Mouse (Mus musculus): ENCODE measurements around the gene Ptma. TPM values are rescaled to one million over a fixed set of nuclear protein-coding genes. Genes with fewer than 3 reads are reported as not detected.
"Not testable (repeated sequence)": the region's sequence is repeated elsewhere in the genome, so short reads cannot be mapped to it uniquely, and the experiment has no call there.

Ptma gene
- total RNA-seq (2017) = 1,253 and 1,399 TPM in 2 replicates

- peak; percentile 70 for ATAC-seq (ENCODE audit: extremely low read depth, insufficient number of reproducible peaks, low FRiP score, poor library complexity, severe bottlenecking)
These were observed at the start of gene Ptma for GRCm38 (mm10) chr1:86526116-86526788. Gene Ptma (plus strand): TSS chr1:86526726.

GRCm38 (mm10) chr1:86477738-86478285 lies 48.7 kb upstream of the Ptma start:
- 0 out of 2 replicates have a peak, but pooled peaks have one; percentile 14 for ATAC-seq (ENCODE audit: extremely low read depth, insufficient number of reproducible peaks, low FRiP score, poor library complexity, severe bottlenecking)

GRCm38 (mm10) chr1:86479099-86479825 lies 47.3 kb upstream of the Ptma start:
- peak; percentile 96 for ATAC-seq (ENCODE audit: extremely low read depth, insufficient number of reproducible peaks, low FRiP score, poor library complexity, severe bottlenecking)

GRCm38 (mm10) chr1:86480288-86480687 lies 46.2 kb upstream of the Ptma start:
- ATAC-seq (ENCODE audit: extremely low read depth, insufficient number of reproducible peaks, low FRiP score, poor library complexity, severe bottlenecking) = no peak

- ATAC-seq (ENCODE audit: extremely low read depth, insufficient number of reproducible peaks, low FRiP score, poor library complexity, severe bottlenecking) = no peak
These were observed 45.6 kb upstream of the Ptma start for GRCm38 (mm10) chr1:86480735-86481447.

- ATAC-seq (ENCODE audit: extremely low read depth, insufficient number of reproducible peaks, low FRiP score, poor library complexity, severe bottlenecking) = peak; percentile 14; the same call in 1 of the 2 replicates
These were observed 45.1 kb upstream of the Ptma start for GRCm38 (mm10) chr1:86481468-86481867.

- no peak for ATAC-seq (ENCODE audit: extremely low read depth, insufficient number of reproducible peaks, low FRiP score, poor library complexity, severe bottlenecking)
These were observed 44.2 kb upstream of the Ptma start for GRCm38 (mm10) chr1:86482288-86482687.

- no peak for ATAC-seq (ENCODE audit: extremely low read depth, insufficient number of reproducible peaks, low FRiP score, poor library complexity, severe bottlenecking)
These were observed 43.8 kb upstream of the Ptma start for GRCm38 (mm10) chr1:86482761-86483160.

GRCm38 (mm10) chr1:86485346-86485745 lies 41.2 kb upstream of the Ptma start:
- ATAC-seq (ENCODE audit: extremely low read depth, insufficient number of reproducible peaks, low FRiP score, poor library complexity, severe bottlenecking) = no peak

- not testable (repeated sequence) for ATAC-seq (ENCODE audit: extremely low read depth, insufficient number of reproducible peaks, low FRiP score, poor library complexity, severe bottlenecking)
These were observed 40.7 kb upstream of the Ptma start for GRCm38 (mm10) chr1:86485858-86486257.

- no peak for ATAC-seq (ENCODE audit: extremely low read depth, insufficient number of reproducible peaks, low FRiP score, poor library complexity, severe bottlenecking)
These were observed 39.7 kb upstream of the Ptma start for GRCm38 (mm10) chr1:86486703-86487294.

- ATAC-seq (ENCODE audit: extremely low read depth, insufficient number of reproducible peaks, low FRiP score, poor library complexity, severe bottlenecking) = peak; percentile 84
These were observed 39.1 kb upstream of the Ptma start for GRCm38 (mm10) chr1:86487295-86487907.

- no peak for ATAC-seq (ENCODE audit: extremely low read depth, insufficient number of reproducible peaks, low FRiP score, poor library complexity, severe bottlenecking)
These were observed 38.6 kb upstream of the Ptma start for GRCm38 (mm10) chr1:86487908-86488314.

- ATAC-seq (ENCODE audit: extremely low read depth, insufficient number of reproducible peaks, low FRiP score, poor library complexity, severe bottlenecking) = no peak
These were observed 38.2 kb upstream of the Ptma start for GRCm38 (mm10) chr1:86488326-86488725.

- no peak for ATAC-seq (ENCODE audit: extremely low read depth, insufficient number of reproducible peaks, low FRiP score, poor library complexity, severe bottlenecking)
These were observed 37.8 kb upstream of the Ptma start for GRCm38 (mm10) chr1:86488774-86489173.

GRCm38 (mm10) chr1:86489901-86490300 lies 36.6 kb upstream of the Ptma start:
- ATAC-seq (ENCODE audit: extremely low read depth, insufficient number of reproducible peaks, low FRiP score, poor library complexity, severe bottlenecking) = no peak

- no peak for ATAC-seq (ENCODE audit: extremely low read depth, insufficient number of reproducible peaks, low FRiP score, poor library complexity, severe bottlenecking)
These were observed 35.8 kb upstream of the Ptma start for GRCm38 (mm10) chr1:86490697-86491096.

GRCm38 (mm10) chr1:86491533-86492094 lies 34.9 kb upstream of the Ptma start:
- ATAC-seq (ENCODE audit: extremely low read depth, insufficient number of reproducible peaks, low FRiP score, poor library complexity, severe bottlenecking) = no peak
